Mouse (Mus musculus): ENCODE measurements around the gene Hormad1.

GRCm38 (mm10) chr3:95553986-95554385, 5.5 kb upstream of the Hormad1 start:
- TF ChIP-seq TAL1 (IDR thresholded peaks at IDR 0.05; ENCODE audit: low read length) (no peak), GATA1 (IDR thresholded peaks at IDR 0.05; ENCODE audit: low read length) (no peak)

Data from erythroblast, embryonic 14.5 days (primary cell).